Mouse (Mus musculus): ENCODE measurements around the gene Kcna7. TPM values are rescaled to one million over a fixed set of nuclear protein-coding genes. Genes with fewer than 3 reads are reported as not detected.

Kcna7 gene
- polyA plus RNA-seq, 1 experiment from 2014 or later = not detected

- DNase-seq (no peak), ATAC-seq (no peak)
- no peak for TF ChIP-seq CTCF (IDR thresholded peaks at IDR 0.05; ENCODE audit: low read depth)
- no peak for TF ChIP-seq EP300 (IDR thresholded peaks at IDR 0.05; ENCODE audit: low read depth)
- Histone ChIP-seq H3K36me3 (replicated peaks; ENCODE audit: insufficient read depth, low read length) (peaks cover 8% of the 10 kb centered on the region), H3K27me3 (ENCODE audit: insufficient read depth, low read length) (peaks cover 52% of the 10 kb centered on the region), H3K9ac (replicated peaks) (no peak overlapping the region), H3K4me1 (ENCODE audit: insufficient read depth) (peaks cover 30% of the 10 kb centered on the region), H3K27ac (ENCODE audit: low read depth) (no peak overlapping the region), H3K9me3 (ENCODE audit: low read length) (no peaks in the 10 kb centered on the region), H3K4me2 (ENCODE audit: low read depth, low read length) (no peak overlapping the region), H3K4me3 (ENCODE audit: low read depth, low read length) (no peak overlapping the region)
- 72% methylated on average over 16 of the region's 16 CpGs for WGBS (ENCODE audit: insufficient replicate concordance)
Observed at GRCm38 (mm10) chr7:45369022-45369745, 36.3 kb upstream of the Kcna7 start.

GRCm38 (mm10) chr7:45369836-45370474 lies 35.5 kb upstream of the Kcna7 start:
- Histone ChIP-seq H3K36me3 (replicated peaks; ENCODE audit: insufficient read depth, low read length) (peaks cover 9% of the 10 kb centered on the region), H3K4me3 (ENCODE audit: low read depth, low read length) (peak overlapping the region; percentile 50), H3K4me2 (ENCODE audit: low read depth, low read length) (peak overlapping the region; percentile 87), H3K9ac (replicated peaks) (0 out of 2 replicates have a peak overlapping the region, but pooled peaks have one; percentile 31), H3K4me1 (ENCODE audit: insufficient read depth) (peaks cover 30% of the 10 kb centered on the region), H3K9me3 (ENCODE audit: low read length) (no peaks in the 10 kb centered on the region), H3K27me3 (ENCODE audit: insufficient read depth, low read length) (peaks cover 44% of the 10 kb centered on the region), H3K27ac (ENCODE audit: low read depth) (no peak overlapping the region)
- ATAC-seq (no peak), DNase-seq (peak; percentile 37)
- WGBS (ENCODE audit: insufficient replicate concordance) = 11% methylated on average over 40 of the region's 52 CpGs
- TF ChIP-seq CTCF (IDR thresholded peaks at IDR 0.05; ENCODE audit: low read depth) (no peak), EP300 (IDR thresholded peaks at IDR 0.05; ENCODE audit: low read depth) (no peak)

- Histone ChIP-seq H3K27me3 (ENCODE audit: insufficient read depth, low read length) (peaks cover 37% of the 10 kb centered on the region), H3K36me3 (replicated peaks; ENCODE audit: insufficient read depth, low read length) (peaks cover 11% of the 10 kb centered on the region), H3K9ac (replicated peaks) (0 out of 2 replicates have a peak within 1 kb of the TSS, but pooled peaks have one; percentile 31), H3K9me3 (ENCODE audit: low read length) (no peaks in the 10 kb centered on the region), H3K4me3 (ENCODE audit: low read depth, low read length) (peak within 1 kb of the TSS; percentile 50), H3K4me1 (ENCODE audit: insufficient read depth) (peaks cover 30% of the 10 kb centered on the region), H3K27ac (ENCODE audit: low read depth) (no peak within 1 kb of the TSS), H3K4me2 (ENCODE audit: low read depth, low read length) (peak within 1 kb of the TSS; percentile 87)
- DNase-seq = peak; percentile 93
- 10% methylated on average over 28 of the region's 28 CpGs for WGBS (ENCODE audit: insufficient replicate concordance)
- no peak for TF ChIP-seq EP300 (IDR thresholded peaks at IDR 0.05; ENCODE audit: low read depth)
- peak; percentile 39 for TF ChIP-seq CTCF (IDR thresholded peaks at IDR 0.05; ENCODE audit: low read depth)
- ATAC-seq = peak; percentile 66
Observed at GRCm38 (mm10) chr7:45370475-45371311, 34.8 kb upstream of the Kcna7 start, which contains the start of gene Lin7b. TSS of gene Lin7b (minus strand) at chr7:45370583.

GRCm38 (mm10) chr7:45372371-45372770 lies 33.1 kb upstream of the Kcna7 start:
- DNase-seq = no peak
- Histone ChIP-seq H3K9me3 (ENCODE audit: low read length) (no peaks in the 10 kb centered on the region), H3K4me3 (ENCODE audit: low read depth, low read length) (no peak overlapping the region), H3K27me3 (ENCODE audit: insufficient read depth, low read length) (peaks cover 26% of the 10 kb centered on the region), H3K4me1 (ENCODE audit: insufficient read depth) (peaks cover 20% of the 10 kb centered on the region), H3K27ac (ENCODE audit: low read depth) (no peak overlapping the region), H3K9ac (replicated peaks) (no peak overlapping the region), H3K4me2 (ENCODE audit: low read depth, low read length) (no peak overlapping the region), H3K36me3 (replicated peaks; ENCODE audit: insufficient read depth, low read length) (peaks cover 27% of the 10 kb centered on the region)
- no peak for ATAC-seq
- no peak for TF ChIP-seq CTCF (IDR thresholded peaks at IDR 0.05; ENCODE audit: low read depth)
- TF ChIP-seq EP300 (IDR thresholded peaks at IDR 0.05; ENCODE audit: low read depth) = no peak
- 72% methylated on average over 5 of the region's 5 CpGs for WGBS (ENCODE audit: insufficient replicate concordance)

GRCm38 (mm10) chr7:45374620-45375019 lies 30.8 kb upstream of the Kcna7 start:
- peaks cover 11% of the 10 kb centered on the region for H3K4me1 ChIP-seq (ENCODE audit: insufficient read depth)
- H3K4me3 ChIP-seq (ENCODE audit: low read depth, low read length) = no peak overlapping the region
- H3K9me3 ChIP-seq (ENCODE audit: low read length) = no peaks in the 10 kb centered on the region
- no peak overlapping the region for H3K9ac ChIP-seq (replicated peaks)
- peaks cover 47% of the 10 kb centered on the region for H3K36me3 ChIP-seq (replicated peaks; ENCODE audit: insufficient read depth, low read length)
- ATAC-seq = no peak
- TF ChIP-seq EP300 (IDR thresholded peaks at IDR 0.05; ENCODE audit: low read depth) (no peak), CTCF (IDR thresholded peaks at IDR 0.05; ENCODE audit: low read depth) (no peak)
- H3K4me2 ChIP-seq (ENCODE audit: low read depth, low read length) = no peak overlapping the region
- H3K27me3 ChIP-seq (ENCODE audit: insufficient read depth, low read length) = peaks cover 8% of the 10 kb centered on the region
- H3K27ac ChIP-seq (ENCODE audit: low read depth) = no peak overlapping the region
- no peak for DNase-seq
- WGBS (ENCODE audit: insufficient replicate concordance) = 80% methylated on average over 8 of the region's 8 CpGs

GRCm38 (mm10) chr7:45376057-45376456 lies 29.4 kb upstream of the Kcna7 start:
- no peak overlapping the region for H3K4me2 ChIP-seq (ENCODE audit: low read depth, low read length)
- no peak for DNase-seq
- no peak for ATAC-seq
- no peak overlapping the region for H3K4me3 ChIP-seq (ENCODE audit: low read depth, low read length)
- WGBS (ENCODE audit: insufficient replicate concordance) = 93% methylated on average over 1 of the region's 1 CpGs
- H3K9me3 ChIP-seq (ENCODE audit: low read length) = no peaks in the 10 kb centered on the region
- H3K27ac ChIP-seq (ENCODE audit: low read depth) = no peak overlapping the region
- peaks cover 61% of the 10 kb centered on the region for H3K36me3 ChIP-seq (replicated peaks; ENCODE audit: insufficient read depth, low read length)
- TF ChIP-seq EP300 (IDR thresholded peaks at IDR 0.05; ENCODE audit: low read depth) = no peak
- no peaks in the 10 kb centered on the region for H3K4me1 ChIP-seq (ENCODE audit: insufficient read depth)
- H3K27me3 ChIP-seq (ENCODE audit: insufficient read depth, low read length) = no peaks in the 10 kb centered on the region
- H3K9ac ChIP-seq (replicated peaks) = no peak overlapping the region
